Mouse (Mus musculus): ENCODE data around the gene Serac1. TPM values are rescaled to one million over a fixed set of nuclear protein-coding genes. Genes with fewer than 3 reads are reported as not detected.

Serac1 gene
- polyA plus RNA-seq (2012; rRNA removed) (1.6 TPM in 2 replicates), polyA plus RNA-seq (2014; fragmentation: Nextera tagmentation; extraction: Ambion mirVana) (0.69 and 1.5 TPM in 2 replicates)

GRCm38 (mm10) chr17:6079287-6080122 lies at the start of gene Serac1, which contains the start of gene Gtf2h5:
Gene Serac1, minus strand, starts transcription at chr17:6079741.
Gene Gtf2h5, plus strand, starts transcription at chr17:6079786.
- peak; percentile 93 to 95 (median 93) for DNase-seq (ENCODE audit: low read depth in 3 of 3, low spot score in 3 of 3)
- Histone ChIP-seq H3K27me3 (ENCODE audit: control insufficient read depth, insufficient read depth, low read length) (no peaks in the 10 kb centered on the region), H3K27ac (peak within 1 kb of the TSS; percentile 75), H3K4me1 (replicated peaks; ENCODE audit: control insufficient read depth in 2 of 2, insufficient read depth in 2 of 2, low read length in 1 of 2) (peaks cover 6 to 9% of the 10 kb centered on the region in 2 experiments), H3K4me2 (ENCODE audit: low read depth) (peak within 1 kb of the TSS; percentile 84), H3K4me3 (ENCODE audit: insufficient read depth in 1 of 2, low read depth in 2 of 2, low read length in 2 of 2) (peak within 1 kb of the TSS; percentile 65 to 82), H3K9ac (replicated peaks) (peak within 1 kb of the TSS; percentile 82), H3K36me3 (replicated peaks; ENCODE audit: control insufficient read depth, insufficient read depth, low read depth) (peaks cover 2% of the 10 kb centered on the region; the same call in 1 of the 2 replicates), H3K9me3 (ENCODE audit: control insufficient read depth, low read length) (no peaks in the 10 kb centered on the region)
- TF ChIP-seq EP300 (IDR thresholded peaks at IDR 0.05; ENCODE audit: low read depth): no peak
- peak; percentile 34; the same call in 1 of the 2 replicates for TF ChIP-seq CTCF (IDR thresholded peaks at IDR 0.05; ENCODE audit: low read depth)
- under 1% methylated on average over 70 of the region's 70 CpGs for WGBS (ENCODE audit: insufficient replicate concordance)
- ATAC-seq (ENCODE audit: insufficient read depth): peak; percentile 99

- DNase-seq (ENCODE audit: low read depth in 3 of 3, low spot score in 3 of 3): no peak
- no peaks in the 10 kb centered on the region for H3K4me1 ChIP-seq (replicated peaks; ENCODE audit: control insufficient read depth in 2 of 2, insufficient read depth in 2 of 2, low read length in 1 of 2)
- H3K9ac ChIP-seq (replicated peaks): no peak overlapping the region
- no peak overlapping the region for H3K4me3 ChIP-seq (ENCODE audit: insufficient read depth in 1 of 2, low read depth in 2 of 2, low read length in 2 of 2)
- WGBS (ENCODE audit: insufficient replicate concordance): 25% methylated on average over 3 of the region's 3 CpGs
- H3K27me3 ChIP-seq (ENCODE audit: control insufficient read depth, insufficient read depth, low read length): no peaks in the 10 kb centered on the region
- no peak for ATAC-seq (ENCODE audit: insufficient read depth)
- H3K9me3 ChIP-seq (ENCODE audit: control insufficient read depth, low read length): no peaks in the 10 kb centered on the region
- TF ChIP-seq EP300 (IDR thresholded peaks at IDR 0.05; ENCODE audit: low read depth) (no peak), CTCF (IDR thresholded peaks at IDR 0.05; ENCODE audit: low read depth) (no peak)
- no peaks in the 10 kb centered on the region for H3K36me3 ChIP-seq (replicated peaks; ENCODE audit: control insufficient read depth, insufficient read depth, low read depth)
- no peak overlapping the region for H3K4me2 ChIP-seq (ENCODE audit: low read depth)
- no peak overlapping the region for H3K27ac ChIP-seq
Observed at GRCm38 (mm10) chr17:6128039-6128438, 48.5 kb upstream of the Serac1 start.

GRCm38 (mm10) chr17:6125441-6125840 lies 45.9 kb upstream of the Serac1 start:
- no peak for DNase-seq (ENCODE audit: low read depth in 3 of 3, low spot score in 3 of 3)
- Histone ChIP-seq H3K4me1 (replicated peaks; ENCODE audit: control insufficient read depth in 2 of 2, insufficient read depth in 2 of 2, low read length in 1 of 2) (no peaks in the 10 kb centered on the region), H3K4me3 (ENCODE audit: insufficient read depth in 1 of 2, low read depth in 2 of 2, low read length in 2 of 2) (no peak overlapping the region), H3K27me3 (ENCODE audit: control insufficient read depth, insufficient read depth, low read length) (no peaks in the 10 kb centered on the region), H3K9ac (replicated peaks) (no peak overlapping the region), H3K9me3 (ENCODE audit: control insufficient read depth, low read length) (no peaks in the 10 kb centered on the region), H3K36me3 (replicated peaks; ENCODE audit: control insufficient read depth, insufficient read depth, low read depth) (no peaks in the 10 kb centered on the region), H3K4me2 (ENCODE audit: low read depth) (no peak overlapping the region), H3K27ac (no peak overlapping the region)
- no peak for TF ChIP-seq CTCF (IDR thresholded peaks at IDR 0.05; ENCODE audit: low read depth)
- TF ChIP-seq EP300 (IDR thresholded peaks at IDR 0.05; ENCODE audit: low read depth): no peak
- 57% methylated on average over 3 of the region's 3 CpGs for WGBS (ENCODE audit: insufficient replicate concordance)
- ATAC-seq (ENCODE audit: insufficient read depth): no peak

GRCm38 (mm10) chr17:6123776-6124175 lies 44.2 kb upstream of the Serac1 start:
- no peak overlapping the region for H3K9ac ChIP-seq (replicated peaks)
- 76% methylated on average over 4 of the region's 4 CpGs for WGBS (ENCODE audit: insufficient replicate concordance)
- H3K4me3 ChIP-seq (ENCODE audit: insufficient read depth in 1 of 2, low read depth in 2 of 2, low read length in 2 of 2): no peak overlapping the region
- no peak overlapping the region for H3K4me2 ChIP-seq (ENCODE audit: low read depth)
- H3K4me1 ChIP-seq (replicated peaks; ENCODE audit: control insufficient read depth in 2 of 2, insufficient read depth in 2 of 2, low read length in 1 of 2): no peaks in the 10 kb centered on the region
- no peak overlapping the region for H3K27ac ChIP-seq
- no peaks in the 10 kb centered on the region for H3K36me3 ChIP-seq (replicated peaks; ENCODE audit: control insufficient read depth, insufficient read depth, low read depth)
- H3K9me3 ChIP-seq (ENCODE audit: control insufficient read depth, low read length): no peaks in the 10 kb centered on the region
- H3K27me3 ChIP-seq (ENCODE audit: control insufficient read depth, insufficient read depth, low read length): no peaks in the 10 kb centered on the region
- DNase-seq (ENCODE audit: low read depth in 3 of 3, low spot score in 3 of 3) (no peak), ATAC-seq (ENCODE audit: insufficient read depth) (no peak)
- TF ChIP-seq EP300 (IDR thresholded peaks at IDR 0.05; ENCODE audit: low read depth): no peak
- no peak for TF ChIP-seq CTCF (IDR thresholded peaks at IDR 0.05; ENCODE audit: low read depth)

- DNase-seq (ENCODE audit: low read depth in 3 of 3, low spot score in 3 of 3): no peak
- TF ChIP-seq CTCF (IDR thresholded peaks at IDR 0.05; ENCODE audit: low read depth) (no peak), EP300 (IDR thresholded peaks at IDR 0.05; ENCODE audit: low read depth) (no peak)
- H3K9me3 ChIP-seq (ENCODE audit: control insufficient read depth, low read length): no peaks in the 10 kb centered on the region
Observed at GRCm38 (mm10) chr17:6118861-6119260, 39.3 kb upstream of the Serac1 start.

More at GRCm38 (mm10) chr17:6118861-6119260, 39.3 kb upstream of the Serac1 start:
- Histone ChIP-seq H3K9ac (replicated peaks) (no peak overlapping the region), H3K36me3 (replicated peaks; ENCODE audit: control insufficient read depth, insufficient read depth, low read depth) (no peaks in the 10 kb centered on the region), H3K4me1 (replicated peaks; ENCODE audit: control insufficient read depth in 2 of 2, insufficient read depth in 2 of 2, low read length in 1 of 2) (no peaks in the 10 kb centered on the region; a peak in 1 of 4 replicates), H3K27ac (no peak overlapping the region), H3K27me3 (ENCODE audit: control insufficient read depth, insufficient read depth, low read length) (no peaks in the 10 kb centered on the region), H3K4me2 (ENCODE audit: low read depth) (no peak overlapping the region), H3K4me3 (ENCODE audit: insufficient read depth in 1 of 2, low read depth in 2 of 2, low read length in 2 of 2) (no peak overlapping the region)
- WGBS (ENCODE audit: insufficient replicate concordance): 65% methylated on average over 4 of the region's 4 CpGs
- no peak for ATAC-seq (ENCODE audit: insufficient read depth)

Data from liver, embryonic 14.5 days (tissue).